Mouse (Mus musculus): ENCODE results near the gene Plcb1.

DNA sequence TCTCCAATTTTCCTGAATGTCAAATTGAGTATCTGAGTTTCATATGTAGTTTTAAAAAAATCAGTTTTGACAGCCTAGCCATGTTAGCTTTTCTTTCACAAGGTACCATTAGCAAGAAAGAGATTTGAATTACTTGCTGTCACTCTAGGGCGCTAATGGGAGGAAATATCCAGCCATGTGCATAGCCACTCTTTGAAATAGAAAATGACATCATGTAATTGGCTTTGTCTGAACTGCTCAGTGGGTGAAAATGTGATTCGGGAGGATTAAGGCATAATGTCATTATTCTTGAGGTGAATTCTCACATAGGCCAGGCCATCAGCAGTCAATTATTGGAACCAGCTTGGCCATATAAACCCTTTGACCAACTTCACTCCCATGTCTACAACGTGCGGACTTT lies 285.5 kb downstream of the Plcb1 start:
- TF ChIP-seq CTCF (IDR thresholded peaks at IDR 0.05; ENCODE audit: low read depth, low read length) = no peak
- TF ChIP-seq POLR2A (IDR thresholded peaks at IDR 0.05; ENCODE audit: borderline replicate concordance, low read depth, low read length) = no peak
